Mouse (Mus musculus) urinary bladder, adult 2 months (tissue): Measurements from ENCODE around the gene Ubac2. TPM values are rescaled to one million over a fixed set of nuclear protein-coding genes. Genes with fewer than 3 reads are reported as not detected.

Experiments used
- DNase-seq: peaks from one replicate; pipeline ENCODE4 v3.0.0; 2022; ENCODE audit warnings: low spot score
- polyA plus RNA-seq: library from polyadenylated mRNA; depleted of rRNA; stranded (reverse); fragments of >200 nt; gene quantifications from 2 replicates; pipeline ENCODE4 v1.2.3, GENCODE M21; 2012

The Ubac2 gene
- polyA plus RNA-seq, 1 experiment: 32.3 TPM

DNA sequence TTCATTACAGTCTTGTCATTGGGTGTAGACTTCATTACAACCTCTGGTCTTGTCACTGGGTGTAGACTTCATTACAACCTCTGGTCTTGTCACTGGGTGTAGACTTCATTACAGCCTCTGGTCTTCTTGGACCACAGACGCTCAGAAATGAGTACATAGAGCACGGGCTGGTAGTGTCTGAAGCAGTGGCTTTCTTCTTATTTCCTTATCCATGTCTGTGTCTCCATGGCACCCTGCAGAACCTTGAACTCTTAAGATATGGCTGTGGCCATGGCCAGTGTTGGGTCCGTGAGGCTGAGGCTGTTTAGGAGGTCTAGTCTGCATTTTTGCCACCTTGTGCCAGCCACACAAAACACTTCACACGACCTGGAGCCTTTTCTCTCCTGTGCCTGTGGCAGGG is 129.8 kb downstream of the Ubac2 start:
- DNase-seq: no peak

DNA sequence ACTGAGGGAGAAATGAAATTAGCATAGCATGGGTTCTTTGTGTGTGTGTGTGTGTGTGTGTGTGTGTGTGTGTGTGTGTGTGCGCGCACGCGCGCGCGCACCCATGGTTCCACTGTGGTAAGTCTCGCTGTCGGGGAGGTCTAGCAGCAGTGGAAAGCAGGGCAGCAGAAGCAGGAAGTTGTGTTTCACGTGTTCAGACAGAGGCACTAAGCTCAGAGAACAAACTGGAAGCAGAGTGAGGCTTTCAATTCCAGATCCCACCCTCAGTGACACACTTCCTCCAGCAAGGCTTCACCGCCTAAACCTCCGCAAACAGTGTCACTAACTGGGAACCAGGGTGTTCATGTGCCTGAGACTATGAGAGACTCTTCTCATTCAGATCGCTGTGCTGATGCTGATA is 131.1 kb downstream of the Ubac2 start:
- DNase-seq: no peak

DNA sequence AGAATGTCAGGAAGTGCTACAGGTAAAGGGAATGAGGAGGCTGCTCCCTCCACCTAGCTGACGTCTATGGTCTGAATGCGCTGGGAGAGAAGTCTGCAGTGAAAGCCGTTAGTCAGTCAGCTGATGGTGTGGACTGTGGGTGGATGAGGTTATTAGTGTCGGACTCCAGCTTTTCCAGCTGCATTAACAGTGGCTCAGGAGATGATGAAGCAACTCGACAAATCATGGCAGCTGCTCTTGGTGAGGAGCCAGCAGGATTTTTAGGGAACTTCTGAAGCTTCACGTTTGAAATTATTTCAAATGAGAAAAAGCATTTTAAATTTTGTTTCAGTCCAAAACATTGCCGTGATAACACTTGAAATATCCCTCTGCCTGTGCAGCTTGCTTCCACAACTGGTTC is 131.9 kb downstream of the Ubac2 start:
- no peak for DNase-seq

DNA sequence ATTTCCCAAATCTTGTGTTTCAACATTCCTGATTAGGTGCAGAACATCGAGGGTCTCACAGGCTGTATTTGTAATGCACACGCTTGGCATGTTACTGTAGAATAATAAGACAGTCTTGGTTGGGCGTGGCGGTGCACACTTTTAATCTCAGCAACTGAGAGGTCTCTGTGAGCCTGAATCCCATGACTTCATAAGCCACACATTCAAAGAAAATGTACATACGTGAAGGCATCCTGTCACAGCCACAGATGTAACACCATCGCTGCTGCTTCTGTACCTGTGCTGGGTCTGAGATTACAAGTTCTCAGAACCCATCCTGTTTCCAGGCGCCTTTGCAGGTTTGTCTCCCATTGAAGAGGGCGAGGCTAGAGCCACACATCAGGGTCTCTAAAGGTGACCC is 133.3 kb downstream of the Ubac2 start:
- no peak for DNase-seq

DNA sequence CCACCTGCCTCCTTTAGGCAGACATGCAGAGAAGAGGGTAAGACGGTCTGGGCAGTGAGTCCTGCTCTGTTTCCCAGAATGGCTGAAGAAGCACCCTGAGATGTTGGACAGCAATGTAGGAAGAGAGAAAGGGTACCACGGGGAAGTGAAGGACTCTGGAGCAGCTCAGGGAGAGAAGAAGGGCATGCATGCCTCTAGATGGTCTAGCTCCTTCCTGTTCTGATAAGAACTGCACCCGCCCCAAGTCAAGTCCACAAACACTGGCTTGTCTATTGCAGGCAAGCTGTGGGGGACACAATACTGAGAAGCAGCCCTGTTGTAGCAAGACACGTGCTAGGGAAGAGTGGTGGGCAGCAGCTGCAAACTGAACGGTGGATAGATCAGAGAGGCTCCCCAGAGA is 133.8 kb downstream of the Ubac2 start:
- DNase-seq: no peak

DNA sequence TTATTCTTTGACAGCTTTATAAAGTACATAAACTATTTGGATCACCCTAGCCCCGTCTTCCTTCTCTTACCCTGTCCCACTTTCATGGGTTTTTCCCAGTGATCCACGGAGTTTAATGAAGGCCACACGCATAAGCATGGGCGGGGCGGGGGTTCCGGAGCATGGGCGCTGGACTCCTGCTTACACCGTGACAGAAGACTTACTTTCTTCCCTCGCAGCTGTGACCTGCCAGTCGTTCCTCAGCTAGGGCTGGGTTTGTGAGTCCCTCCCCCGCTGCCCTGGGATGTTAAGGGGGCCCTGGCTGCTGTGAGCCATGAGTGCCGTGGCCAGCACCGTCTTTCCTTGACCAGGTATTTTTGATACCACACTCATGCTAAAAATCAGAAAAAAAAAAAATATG is 134.4 kb downstream of the Ubac2 start:
- DNase-seq: no peak

DNA sequence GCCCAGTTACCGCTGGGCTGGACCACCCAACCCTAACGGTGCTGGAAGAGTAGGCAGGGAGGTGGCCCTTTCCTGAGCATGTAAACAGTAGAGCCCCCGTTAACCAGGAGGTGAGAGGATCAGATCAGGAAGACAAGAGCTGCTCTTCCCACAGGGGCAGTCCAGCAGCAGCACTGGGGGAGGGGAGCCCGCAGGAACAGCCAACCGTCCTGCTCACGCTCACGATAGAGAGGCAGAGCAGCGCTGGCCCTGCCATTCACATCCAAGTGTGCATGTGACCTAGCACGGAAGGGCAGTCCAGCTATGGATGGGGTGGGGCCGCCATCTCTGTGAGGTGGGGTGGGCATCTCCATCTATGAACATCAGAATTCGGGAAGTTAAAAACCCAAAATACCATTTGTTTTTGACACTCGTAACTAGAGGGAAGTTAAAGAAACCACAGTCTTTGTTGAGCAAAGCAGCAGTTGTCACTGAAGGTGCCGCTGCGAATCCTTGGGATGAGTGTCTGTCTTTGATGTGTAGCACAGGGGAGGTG is 135.1 kb downstream of the Ubac2 start:
- DNase-seq: no peak

DNA sequence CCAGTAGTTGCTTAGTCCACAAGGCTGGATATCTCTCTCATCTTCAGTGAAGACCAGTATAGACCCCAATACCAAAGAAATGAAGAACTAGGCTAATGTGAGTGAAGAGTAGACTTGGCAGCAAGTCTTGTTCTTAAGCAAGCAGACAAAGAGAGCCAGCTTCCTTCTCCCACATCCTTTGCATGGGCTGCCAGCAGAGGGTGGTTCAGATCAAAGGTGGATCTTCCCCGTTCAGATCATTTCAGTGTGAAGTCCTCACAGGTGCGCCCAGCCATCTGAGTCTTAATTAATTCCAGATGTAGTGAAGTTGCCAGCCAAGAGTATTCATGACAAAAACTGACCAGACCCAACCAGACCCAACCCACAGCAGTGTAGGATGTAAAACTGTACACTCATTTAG is 139.5 kb downstream of the Ubac2 start:
- no peak for DNase-seq

DNA sequence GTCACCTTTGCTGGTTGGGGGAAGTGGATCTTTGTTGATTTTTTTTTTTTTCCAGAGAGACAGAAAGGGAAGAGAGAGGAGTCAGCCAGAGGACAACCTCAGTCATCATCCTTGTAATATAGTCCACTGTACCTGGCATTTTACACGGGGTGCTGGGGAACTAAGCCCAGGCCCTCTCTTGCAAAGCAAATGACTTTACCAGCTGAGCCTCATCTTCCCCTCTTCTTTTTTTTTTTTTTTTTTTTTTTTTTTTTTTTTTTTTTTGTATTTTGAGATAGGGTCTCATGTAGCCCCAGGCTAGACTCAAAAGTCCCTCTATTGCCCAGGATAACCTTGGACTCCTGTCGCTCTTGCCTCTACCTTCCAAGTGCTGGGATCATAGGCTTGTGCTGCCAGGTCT is 141.0 kb downstream of the Ubac2 start:
- DNase-seq: no peak

DNA sequence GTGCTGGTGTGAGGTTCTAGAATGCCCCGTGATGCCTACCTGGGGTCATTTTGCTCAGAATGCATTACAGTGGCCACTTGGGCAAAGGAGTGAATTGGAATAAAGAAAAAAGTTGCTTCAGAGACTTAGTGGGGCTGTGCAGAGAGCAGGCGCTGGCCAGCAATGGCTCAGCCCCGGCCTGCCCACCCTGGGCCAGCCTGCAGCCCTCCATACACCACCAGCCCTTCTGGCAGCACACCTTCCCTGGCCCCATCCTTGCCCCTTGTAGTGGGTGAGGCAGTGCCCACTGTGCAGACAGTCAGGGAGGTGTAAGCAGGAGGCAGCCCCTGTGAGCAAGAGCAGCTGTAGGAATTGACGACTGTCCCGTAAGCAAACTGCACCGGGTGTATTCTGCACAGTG is 142.1 kb downstream of the Ubac2 start:
- no peak for DNase-seq

DNA sequence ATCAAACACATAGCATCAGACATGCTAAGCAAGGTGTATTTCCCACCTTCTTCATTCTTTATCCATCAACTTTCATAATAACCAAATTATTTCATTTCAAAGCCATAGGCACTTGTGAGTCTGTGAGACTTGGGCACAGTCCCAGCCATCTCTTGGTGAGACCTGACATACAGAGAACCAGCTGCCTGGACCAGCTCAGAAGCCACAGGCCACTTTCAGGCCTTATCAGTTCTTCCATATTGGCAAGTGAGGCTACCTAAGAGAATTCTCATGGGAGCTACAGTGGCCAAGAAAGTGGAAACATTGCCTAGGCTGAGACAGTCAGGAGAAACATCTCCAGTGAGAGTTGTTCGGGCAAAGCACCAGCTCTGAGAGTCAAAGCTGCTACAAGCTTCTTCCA is 144.6 kb downstream of the Ubac2 start:
- no peak for DNase-seq

DNA sequence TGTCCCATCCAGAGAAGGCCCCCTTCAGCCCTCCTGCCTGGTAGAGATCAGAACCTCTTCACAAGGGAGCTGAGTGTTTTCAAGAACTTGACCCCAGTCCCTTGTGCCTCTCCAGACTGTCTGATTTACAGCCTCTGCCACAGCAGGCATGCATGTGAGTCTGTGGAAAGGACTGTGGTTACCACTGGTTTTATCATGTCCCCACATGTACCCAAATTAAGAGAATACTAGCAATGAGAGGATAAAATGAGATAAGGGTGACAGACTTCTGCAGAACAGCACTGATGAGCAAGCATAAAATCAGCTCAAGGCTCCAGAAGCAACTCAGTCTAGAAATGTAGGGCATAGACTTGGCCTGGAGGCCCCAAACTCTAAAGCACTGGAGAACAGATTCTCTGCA is 145.5 kb downstream of the Ubac2 start:
- DNase-seq: no peak

DNA sequence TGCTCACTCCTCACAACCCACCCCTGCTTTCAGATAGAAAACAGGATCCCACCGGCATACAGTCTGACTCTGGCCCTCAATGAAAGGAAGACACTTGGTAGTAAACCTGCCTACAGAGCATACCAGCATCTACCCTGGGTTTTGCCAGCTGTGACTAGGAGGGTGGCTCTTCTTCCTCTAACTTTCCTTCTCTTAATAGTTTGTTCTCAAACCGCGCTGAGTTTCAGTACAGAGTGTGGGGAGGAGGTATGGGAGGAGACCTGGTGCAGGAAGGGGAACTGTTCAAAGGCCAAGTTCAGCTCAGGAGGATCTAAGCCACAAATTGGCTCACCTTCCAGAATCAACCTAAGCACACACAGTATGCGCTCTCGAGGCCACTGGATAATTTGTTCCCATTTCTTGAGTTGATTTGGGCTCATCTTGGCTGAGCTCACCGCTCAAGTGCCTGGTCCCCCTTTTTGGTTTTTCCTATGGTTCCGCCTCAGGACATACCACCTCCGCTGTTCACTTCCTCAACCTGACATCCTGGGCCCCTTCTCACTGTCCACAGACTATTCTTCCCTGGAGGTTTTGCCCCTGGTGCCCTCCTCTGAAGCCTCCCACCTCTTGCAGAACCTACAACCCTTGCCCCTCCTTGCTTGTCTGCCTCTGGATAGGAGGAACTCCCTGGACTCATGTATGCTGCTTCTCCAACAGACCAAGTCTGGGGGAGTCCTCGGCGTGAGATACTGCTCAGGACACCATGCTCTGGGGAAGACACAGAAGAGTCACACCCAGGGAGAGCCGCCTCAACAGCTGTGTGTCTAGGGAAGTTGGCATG is 150.7 kb downstream of the Ubac2 start:
- DNase-seq: no peak

DNA sequence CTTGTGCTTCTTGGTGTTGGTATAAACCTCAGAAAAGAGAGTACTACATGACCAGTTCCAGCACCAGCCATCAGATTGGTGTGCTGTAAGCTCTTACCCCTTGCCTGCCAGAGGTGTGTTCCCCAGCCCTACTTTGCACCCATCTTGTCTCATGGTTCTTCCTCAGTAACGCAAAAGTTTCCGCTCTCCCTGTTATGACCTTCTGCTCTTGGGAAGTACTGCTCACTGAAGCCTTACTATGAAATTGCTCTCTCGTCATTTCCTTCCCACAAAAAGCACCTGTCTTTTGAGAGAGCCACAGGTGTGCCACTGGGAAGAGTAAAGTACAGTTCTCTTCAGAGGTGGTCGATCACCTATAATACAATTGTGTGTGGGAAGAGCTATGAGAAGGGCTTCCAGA is 151.4 kb downstream of the Ubac2 start:
- no peak for DNase-seq

DNA sequence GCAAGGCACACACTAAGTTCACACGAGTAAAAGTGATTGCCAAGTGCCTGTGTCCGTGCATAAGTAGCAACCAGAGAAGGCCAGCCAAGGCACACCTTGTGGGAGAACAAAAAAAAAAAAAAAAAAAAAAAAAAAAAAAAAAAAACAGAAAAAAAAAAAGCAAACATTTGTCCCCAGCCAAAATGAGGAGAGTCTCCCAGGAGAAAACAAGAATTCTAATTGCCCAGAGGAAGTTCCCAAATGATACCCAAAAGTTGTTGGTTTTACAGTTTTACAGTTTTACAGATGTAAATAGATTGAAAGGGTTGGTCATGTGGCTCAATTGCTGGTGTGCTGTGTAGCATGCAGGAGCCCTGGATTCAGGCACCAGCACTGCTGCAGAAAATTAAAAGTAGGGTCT is 153.6 kb downstream of the Ubac2 start:
- DNase-seq: no peak

DNA sequence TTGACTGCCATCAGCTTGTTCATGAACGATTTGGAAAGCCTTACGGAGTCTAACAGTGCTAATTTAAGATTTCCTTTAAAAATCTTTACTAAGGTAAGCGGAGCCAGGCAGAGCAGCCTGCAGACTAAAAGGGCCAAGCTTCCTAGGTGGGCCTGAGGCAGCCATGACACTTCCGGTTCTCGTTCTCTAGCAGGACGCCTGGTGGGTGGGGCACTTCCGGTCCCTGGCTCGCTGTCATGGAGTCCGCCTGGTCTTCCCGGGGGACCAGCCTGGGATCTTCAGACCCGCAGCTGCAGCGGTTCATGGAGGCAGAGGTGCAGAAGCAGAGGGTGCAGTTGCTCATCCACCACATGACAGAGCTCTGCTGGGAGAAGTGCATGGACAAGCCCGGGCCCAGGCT is 156.0 kb downstream of the Ubac2 start, which contains the start of gene Timm8a2:
Timm8a2 (plus strand) TSS at position 224 of the 400 bp plus-strand sequence.
- no peak for DNase-seq

DNA sequence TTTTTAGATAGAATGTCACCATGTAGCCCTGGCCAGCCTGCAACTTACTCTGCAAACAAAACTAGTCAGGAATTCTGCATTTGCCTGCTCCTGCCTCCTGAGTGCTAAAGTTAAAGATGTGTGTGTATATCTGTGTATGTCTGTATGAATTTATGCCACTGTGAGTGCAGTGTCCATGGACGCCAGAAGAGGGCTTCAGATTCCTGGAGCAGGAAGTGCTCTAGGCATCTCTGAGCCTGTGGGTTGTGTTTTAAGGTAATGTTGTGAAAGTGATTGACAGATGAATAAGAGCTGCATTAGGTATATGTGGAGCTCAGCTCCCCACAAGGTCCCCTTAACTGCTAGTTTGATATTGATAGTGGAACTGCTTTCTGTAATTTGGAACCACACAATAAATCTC is 156.8 kb downstream of the Ubac2 start:
- DNase-seq: no peak

DNA sequence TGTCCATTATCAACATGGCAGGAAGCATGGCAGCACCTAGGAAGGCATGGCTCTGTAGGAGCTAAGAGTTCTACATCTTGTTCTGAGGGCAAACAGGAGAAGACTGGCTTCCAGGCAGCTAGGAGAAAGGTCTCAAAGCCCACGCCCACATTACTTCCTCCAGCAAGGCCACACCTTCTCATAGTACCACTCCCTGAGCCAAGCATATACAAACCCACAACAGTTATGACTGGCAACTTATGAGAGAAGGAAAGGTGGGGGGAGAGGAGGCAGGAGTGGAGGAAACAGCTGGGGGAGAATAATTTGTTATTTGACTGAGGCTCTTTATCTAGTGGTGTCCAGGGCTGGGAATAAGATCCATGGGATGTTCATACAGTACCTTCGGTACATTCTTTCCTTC is 157.4 kb downstream of the Ubac2 start:
- no peak for DNase-seq

DNA sequence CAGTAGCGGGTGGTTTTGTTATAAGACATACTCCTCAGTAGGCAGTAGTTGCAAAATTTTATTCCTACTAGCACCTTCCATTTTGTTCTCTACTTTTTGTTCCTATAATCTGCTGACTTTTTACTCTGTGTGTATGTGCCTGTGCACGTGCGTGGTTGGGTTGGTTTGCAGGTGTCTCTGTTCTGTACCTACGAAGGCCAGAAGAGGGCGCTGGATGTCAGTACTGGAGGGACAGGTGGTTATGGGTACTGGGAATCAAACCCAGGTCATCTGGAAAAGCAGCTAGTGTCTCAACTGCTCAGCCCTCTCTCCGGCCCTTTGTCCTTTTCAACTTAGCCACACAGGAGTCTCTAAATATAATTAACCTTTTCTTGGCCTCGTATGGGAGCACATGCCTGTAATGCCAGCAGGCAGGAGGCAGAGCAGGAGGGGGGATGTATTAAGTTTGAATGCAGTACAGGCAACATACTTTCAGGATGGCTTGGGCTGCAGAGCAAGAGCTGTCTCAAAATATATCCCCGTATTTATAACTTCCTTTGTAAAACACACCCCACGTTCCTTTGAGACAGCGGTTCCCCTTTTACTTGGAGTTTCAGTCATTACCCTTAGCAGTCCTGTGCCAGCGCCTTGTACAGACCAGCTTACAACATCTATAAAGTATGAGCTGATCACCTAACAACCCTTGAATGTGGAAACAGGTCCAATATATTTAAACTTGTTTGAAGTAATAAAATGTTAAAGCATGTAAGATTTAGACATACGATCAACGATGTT is 160.6 kb downstream of the Ubac2 start:
- DNase-seq: no peak

DNA sequence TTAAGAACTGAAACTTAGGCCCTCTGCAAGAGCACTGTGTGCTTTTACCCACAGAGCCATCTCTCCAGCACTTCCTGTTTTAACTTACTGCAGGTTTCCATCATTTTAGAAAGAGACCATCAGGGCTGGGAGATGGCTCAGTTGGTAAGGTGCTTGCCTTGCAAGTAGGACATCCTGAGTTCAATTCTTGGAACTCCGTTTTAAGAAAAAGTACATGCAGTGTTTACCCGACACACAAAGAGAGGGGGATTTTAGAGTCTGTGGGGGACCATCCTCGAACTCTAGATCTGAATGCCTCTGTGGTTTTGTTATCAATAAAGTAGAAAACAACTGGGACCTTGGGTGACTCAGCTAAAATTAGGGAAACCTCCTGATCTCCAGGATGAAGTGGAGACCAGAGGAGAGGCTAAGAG is 163.0 kb downstream of the Ubac2 start:
- no peak for DNase-seq

DNA sequence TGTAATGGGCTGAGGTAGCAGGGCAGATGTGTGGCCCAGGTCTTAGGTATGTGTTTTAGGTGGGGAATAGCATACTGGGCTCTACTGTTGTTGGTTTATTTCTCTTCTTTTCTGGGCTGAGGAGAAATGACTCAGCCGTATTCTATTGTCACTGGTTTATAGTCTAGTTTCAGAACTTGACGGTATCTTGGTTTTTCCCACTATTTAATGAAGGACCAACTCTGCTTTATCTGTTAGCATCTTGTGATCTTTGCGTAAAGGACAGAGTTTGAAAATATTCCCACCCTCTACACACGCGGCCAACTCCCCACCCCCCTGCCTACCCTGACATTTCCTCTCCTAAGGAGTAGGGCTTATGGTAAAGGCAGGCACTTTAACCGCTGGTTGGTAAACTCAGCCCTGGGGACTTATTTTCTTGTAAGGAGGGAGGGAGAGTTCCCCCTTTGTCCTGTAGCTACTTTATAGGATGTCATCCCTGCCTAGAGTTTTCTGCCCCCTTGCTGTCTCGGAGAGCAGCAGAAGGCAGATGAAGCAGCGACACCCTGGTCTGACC is 163.8 kb downstream of the Ubac2 start:
- DNase-seq: no peak

DNA sequence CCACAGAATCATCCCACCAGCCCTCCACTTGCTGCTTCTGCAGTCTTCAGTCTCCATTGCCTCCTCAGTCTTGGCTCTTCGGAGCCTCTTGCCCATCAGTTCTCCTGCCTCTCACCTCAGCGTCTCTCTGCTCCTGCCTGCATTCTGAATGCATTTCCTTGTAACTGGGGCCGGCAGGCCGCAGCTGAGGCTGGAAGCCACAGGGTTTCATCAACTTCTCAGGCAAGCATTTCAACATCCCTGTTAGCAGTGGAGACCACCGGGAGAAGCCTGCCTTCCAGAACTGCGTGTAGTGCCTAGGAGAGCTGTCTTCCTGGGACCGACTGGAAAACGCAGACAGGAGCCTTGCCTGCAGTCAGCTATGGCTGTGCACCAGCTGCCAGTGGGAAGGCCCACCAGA is 169.4 kb downstream of the Ubac2 start:
- DNase-seq: no peak

DNA sequence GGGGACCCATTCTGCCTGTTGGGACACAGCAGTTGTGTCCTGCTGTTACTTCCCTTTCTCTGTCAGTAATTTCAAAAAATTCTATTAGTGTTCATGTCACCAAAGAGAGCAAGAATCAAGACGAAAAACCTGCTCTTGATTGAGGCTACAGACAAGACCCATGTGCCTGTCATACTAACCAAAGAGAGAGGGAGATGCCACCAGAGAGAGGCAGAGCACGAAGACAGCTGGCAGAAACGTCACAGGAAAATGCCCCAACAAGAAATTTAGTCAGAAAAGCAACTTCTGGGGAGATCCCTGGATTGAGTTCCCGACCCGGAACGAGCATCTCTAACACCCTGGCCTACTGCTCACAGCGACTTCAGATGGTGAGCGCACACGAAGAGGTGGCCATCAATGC is 170.4 kb downstream of the Ubac2 start:
- DNase-seq: no peak
